Mouse (Mus musculus) lung, adult 2 months (tissue): ENCODE data around the gene Csgalnact2. TPM values are rescaled to one million over a fixed set of nuclear protein-coding genes. Genes with fewer than 3 reads are reported as not detected.

Source experiments
- DNase-seq: peaks from one replicate; pipeline ENCODE4 v3.0.0; 2022
- H3K4me1 ChIP-seq: fragments of 200-500 bp; 2 replicates; pipeline ENCODE4 v1.6.1; 2011; ENCODE audit warnings: low read length; ENCODE audit not compliant: control insufficient read depth, insufficient read depth
- H3K4me3 ChIP-seq: fragments of 200-500 bp; replicated peaks from 2 replicates; pipeline ENCODE3; 2011; ENCODE audit warnings: low read depth, mild to moderate bottlenecking, control low read depth, low read length; ENCODE audit errors: extremely low read depth
- CTCF ChIP-seq: fragments of 200-500 bp; IDR thresholded peaks from 2 replicates; pipeline ENCODE4 v1.5.1; 2011; ENCODE audit warnings: mild to moderate bottlenecking, low read length, control low read depth; ENCODE audit not compliant: insufficient read depth
- POLR2A ChIP-seq: fragments of 200-500 bp; IDR thresholded peaks from 2 replicates; pipeline ENCODE4 v1.6.1; 2011; ENCODE audit warnings: low read depth, mild to moderate bottlenecking, control low read depth, low read length, borderline replicate concordance; ENCODE audit errors: extremely low read depth
- WGBS: fragments of 180-500 bp; shearing (Covaris S2); methylation state at CpG from one replicate; pipeline ENCODE4 v1.1.7; 2018; 5-methylcytosine and 5-hydroxymethylcytosine counted together
- polyA plus RNA-seq: library from polyadenylated mRNA; depleted of rRNA; stranded (reverse); fragments of >200 nt; gene quantifications from 2 replicates; pipeline ENCODE4 v1.2.3, GENCODE M21; 2012; rRNA removed

Csgalnact2 gene
- 8.0 and 10.7 TPM in 2 replicates for polyA plus RNA-seq

DNA sequence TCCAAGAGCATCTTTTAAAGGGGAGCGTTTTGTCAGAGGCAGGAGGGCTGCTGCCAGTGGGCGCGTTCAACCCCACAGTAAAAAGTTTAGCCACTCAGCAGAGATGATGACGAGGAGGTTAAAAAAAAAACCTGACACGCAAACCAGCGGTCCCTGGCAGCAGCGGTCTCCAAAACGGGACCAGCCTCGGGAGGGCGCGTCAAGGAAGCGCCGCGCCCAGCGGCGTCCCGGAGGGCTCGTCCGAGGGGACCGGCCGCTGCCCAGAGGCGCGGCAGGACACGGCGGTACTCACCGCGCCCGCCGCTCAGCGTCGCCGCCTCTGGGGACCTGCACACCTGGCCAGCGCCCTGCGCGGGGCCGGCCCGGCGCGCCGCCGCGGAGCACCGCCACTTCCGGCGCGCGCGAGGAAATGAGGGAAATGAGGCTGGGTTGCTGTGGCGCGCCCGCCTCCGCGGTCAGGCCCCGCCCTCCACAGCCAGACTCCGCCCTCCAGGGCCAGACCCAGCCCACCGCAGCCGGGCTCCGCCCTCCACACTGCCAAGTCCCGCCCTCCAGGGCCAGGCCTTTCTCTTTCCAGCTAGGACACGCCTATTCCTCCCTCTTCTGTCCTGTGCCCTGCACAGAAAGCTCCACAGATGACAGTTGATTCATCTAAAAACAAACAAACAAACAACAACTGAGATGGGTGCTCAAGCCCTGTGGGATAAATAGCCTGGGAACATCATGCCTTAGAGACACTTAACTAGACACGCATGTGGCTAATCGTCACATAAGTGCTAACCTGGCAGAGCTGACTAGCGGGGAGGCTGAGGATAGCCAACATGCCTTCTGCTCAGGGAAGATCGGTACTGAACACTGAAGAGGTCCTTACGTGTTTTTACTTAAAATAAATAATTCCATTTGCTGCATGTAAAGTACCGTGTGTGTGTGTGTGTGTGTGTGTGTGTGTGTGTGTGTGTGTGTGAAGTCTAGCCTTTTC is at the start of gene Csgalnact2:
Gene Csgalnact2 (minus strand): TSS at position 410 of the 979 bp plus-strand sequence.
- TF ChIP-seq CTCF (no peak), POLR2A (peak; percentile 49; the same call in 1 of the 2 replicates)
- peaks cover 5% of the 10 kb centered on the region for H3K4me1 ChIP-seq
- peak; percentile 98 for DNase-seq
- WGBS = 5% methylated on average over 59 of the region's 66 CpGs
- H3K4me3 ChIP-seq = peak within 1 kb of the TSS; percentile 83

DNA sequence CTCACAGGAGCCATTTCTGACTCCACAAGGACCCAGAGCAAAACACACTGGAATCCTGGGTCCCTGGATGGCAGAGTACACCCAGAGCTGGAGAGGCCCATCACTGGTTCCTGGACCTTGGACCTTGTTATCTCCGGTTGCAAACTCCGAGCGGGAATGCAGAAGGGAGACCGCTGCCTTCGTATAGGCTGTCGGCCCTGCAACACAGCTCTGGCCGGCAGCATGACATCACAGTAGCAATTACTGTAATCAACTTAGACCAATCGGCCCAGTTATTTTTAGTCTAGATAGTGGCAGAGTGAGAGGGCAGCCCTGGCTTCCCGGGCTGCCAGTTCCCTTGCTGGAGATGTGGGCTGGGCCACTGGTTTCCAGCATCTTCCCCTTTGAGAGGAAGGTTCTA is 49.7 kb upstream of the Csgalnact2 start:
- 71% methylated on average over 9 of the region's 9 CpGs for WGBS
- no peak for DNase-seq
- Histone ChIP-seq H3K4me3 (no peak overlapping the region), H3K4me1 (no peaks in the 10 kb centered on the region; the same call in 1 of the 2 replicates)
- TF ChIP-seq POLR2A = no peak
- no peak for TF ChIP-seq CTCF

GRCm38 (mm10) chr6:118187285-118187641 is 48.3 kb upstream of the Csgalnact2 start:
- WGBS = 88% methylated on average over 3 of the region's 3 CpGs
- no peaks in the 10 kb centered on the region; the same call in 1 of the 2 replicates for H3K4me1 ChIP-seq
- TF ChIP-seq POLR2A = no peak
- TF ChIP-seq CTCF = no peak
- no peak overlapping the region for H3K4me3 ChIP-seq
- no peak for DNase-seq

DNA sequence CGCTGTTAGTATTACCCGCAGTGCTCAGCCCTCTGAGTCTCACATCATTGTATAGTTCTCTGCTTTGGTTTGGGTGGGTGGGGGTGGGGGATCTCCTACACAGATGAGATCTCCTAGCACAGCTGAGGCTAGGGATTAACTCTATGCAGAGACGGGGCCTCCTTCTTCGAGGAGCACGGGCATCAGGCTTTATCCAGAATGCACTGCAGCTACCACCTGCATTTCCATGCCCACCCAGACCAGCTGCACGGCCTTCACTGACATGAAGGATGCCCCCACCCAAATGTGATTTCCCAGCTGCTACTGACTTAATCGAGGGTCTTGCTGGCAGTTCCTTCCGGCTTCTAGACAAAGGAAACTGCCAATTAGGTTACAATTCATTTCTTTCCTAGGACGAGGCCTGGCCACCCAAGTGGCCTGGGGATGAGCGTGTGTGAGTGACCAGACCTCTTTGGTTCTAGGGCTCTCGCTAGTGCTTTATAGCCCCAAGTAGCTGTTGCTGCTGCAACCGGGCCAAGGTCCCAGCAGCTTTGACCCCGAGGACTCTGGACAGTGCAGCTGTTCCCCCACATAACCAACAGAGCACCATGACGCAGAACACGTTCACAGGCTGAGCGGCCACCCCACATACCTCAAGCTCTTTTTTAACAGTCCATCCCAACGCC is 47.8 kb upstream of the Csgalnact2 start:
- Histone ChIP-seq H3K4me3 (no peak overlapping the region), H3K4me1 (no peaks in the 10 kb centered on the region)
- TF ChIP-seq POLR2A (no peak), CTCF (no peak)
- DNase-seq = no peak
- 77% methylated on average over 17 of the region's 17 CpGs for WGBS

DNA sequence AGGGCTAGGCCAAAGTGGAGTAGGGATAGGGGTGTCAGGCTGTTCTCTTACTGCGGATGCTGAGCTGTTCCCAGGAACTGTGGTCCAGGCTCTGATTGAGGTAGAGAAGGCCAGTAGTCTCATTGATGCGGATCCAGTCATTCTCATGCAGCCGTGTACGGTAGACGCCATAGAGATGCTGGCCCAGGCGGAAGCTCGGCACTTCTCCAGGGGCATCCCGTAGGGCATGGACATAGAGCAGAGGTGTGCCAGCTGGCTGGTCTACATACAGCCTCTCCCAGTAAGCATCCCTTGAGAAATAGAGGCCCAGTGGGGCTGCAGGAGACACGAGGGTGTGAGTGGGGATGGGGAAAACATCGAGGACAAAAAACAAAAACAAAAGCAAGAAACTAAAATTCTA is 45.2 kb upstream of the Csgalnact2 start:
- Histone ChIP-seq H3K4me1 (no peaks in the 10 kb centered on the region; the same call in 1 of the 2 replicates), H3K4me3 (no peak overlapping the region)
- TF ChIP-seq POLR2A (no peak), CTCF (no peak)
- no peak for DNase-seq
- WGBS = 87% methylated on average over 10 of the region's 10 CpGs

- WGBS = 69% methylated on average over 12 of the region's 12 CpGs
- Histone ChIP-seq H3K4me3 (no peak overlapping the region), H3K4me1 (no peaks in the 10 kb centered on the region; the same call in 1 of the 2 replicates)
- TF ChIP-seq POLR2A (no peak), CTCF (no peak)
- DNase-seq = no peak
These were observed 41.1 kb upstream of the Csgalnact2 start for GRCm38 (mm10) chr6:118180085-118180423.

DNA sequence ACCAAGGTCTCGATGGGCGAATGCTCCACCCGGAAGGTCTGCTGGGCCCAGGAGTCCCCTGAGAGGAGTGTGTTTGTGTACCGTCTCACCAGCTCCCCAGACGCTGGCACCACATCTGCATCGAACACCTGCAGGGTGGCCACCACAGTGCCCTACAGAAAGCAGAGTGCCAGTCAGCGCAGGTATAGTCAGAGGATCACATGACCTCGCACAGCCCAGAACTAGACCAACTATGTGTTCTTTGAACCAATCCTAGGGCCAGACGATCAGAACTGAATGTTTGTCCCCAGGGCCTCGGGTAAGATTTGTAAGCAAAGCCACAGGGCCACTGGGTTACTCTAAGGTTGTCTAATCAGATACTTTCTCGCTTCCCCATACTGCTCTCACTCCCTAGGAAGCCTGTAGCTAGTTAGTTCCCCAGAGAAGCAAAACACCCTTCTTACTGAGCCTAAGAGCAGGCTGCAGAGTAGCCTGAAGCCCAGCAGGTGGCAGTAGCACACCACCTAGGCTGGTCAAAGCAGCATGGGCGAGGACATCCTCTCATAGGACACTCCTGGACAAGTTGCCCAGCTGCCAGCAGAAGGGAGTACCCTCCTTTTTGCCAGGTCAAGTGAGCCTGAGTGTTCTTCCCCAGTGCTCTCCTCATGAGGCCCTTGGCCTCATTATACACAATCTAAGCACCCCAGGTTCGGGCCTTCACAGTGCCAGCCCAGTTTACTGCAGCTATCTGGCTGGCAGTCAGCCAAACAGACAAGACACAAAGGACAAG is 40.6 kb upstream of the Csgalnact2 start:
- H3K4me1 ChIP-seq = no peaks in the 10 kb centered on the region; the same call in 1 of the 2 replicates
- no peak overlapping the region for H3K4me3 ChIP-seq
- DNase-seq = peak; percentile 69
- TF ChIP-seq POLR2A = no peak
- peak; percentile 100 for TF ChIP-seq CTCF
- WGBS = 55% methylated on average over 13 of the region's 13 CpGs

- no peak for DNase-seq
- TF ChIP-seq POLR2A (no peak), CTCF (no peak)
- peaks cover 3% of the 10 kb centered on the region; the same call in 1 of the 2 replicates for H3K4me1 ChIP-seq
- no peak overlapping the region for H3K4me3 ChIP-seq
- 70% methylated on average over 5 of the region's 5 CpGs for WGBS
These were observed 35.0 kb upstream of the Csgalnact2 start for GRCm38 (mm10) chr6:118173975-118174328.

DNA sequence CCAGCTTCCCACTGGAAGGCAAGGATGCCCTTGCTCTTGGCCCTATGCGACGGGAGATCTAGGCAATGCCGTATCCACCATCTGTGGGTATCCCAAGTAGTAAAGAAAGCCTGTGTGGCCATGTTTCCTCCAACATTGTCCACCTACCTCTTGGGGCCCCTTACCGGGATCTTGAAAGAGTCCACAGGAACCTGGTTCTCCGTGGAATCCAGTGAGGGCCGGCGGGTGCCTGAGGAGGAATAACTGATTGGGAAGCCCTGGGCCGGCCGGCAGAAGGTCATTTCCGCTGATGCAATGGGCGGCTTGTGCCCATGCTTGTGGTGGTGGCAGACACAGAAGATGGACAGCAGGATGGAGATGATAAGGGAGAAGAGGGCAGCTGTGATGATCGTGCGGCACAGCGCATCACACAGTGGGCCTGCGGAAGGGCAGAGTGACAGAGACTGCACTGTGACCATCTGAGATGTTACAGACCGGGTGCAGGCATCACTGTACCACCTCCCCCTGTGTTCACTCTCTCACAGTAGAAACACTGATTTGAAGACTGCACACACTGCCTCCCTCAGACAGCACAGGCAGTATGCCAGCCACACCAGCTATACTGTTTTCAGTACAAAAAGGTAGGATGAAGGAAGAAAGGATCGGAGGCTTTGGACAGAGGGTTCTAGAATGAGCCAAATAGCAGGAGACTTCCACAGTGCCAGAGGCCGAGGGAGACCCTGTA is 34.5 kb upstream of the Csgalnact2 start:
- Histone ChIP-seq H3K4me3 (no peak overlapping the region), H3K4me1 (peaks cover 3% of the 10 kb centered on the region; the same call in 1 of the 2 replicates)
- 88% methylated on average over 18 of the region's 18 CpGs for WGBS
- DNase-seq = no peak
- TF ChIP-seq CTCF = no peak
- TF ChIP-seq POLR2A = no peak
